Mouse (Mus musculus) neural tube, embryonic 11.5 days (tissue): ENCODE results near the gene Rab3c. TPM values are rescaled to one million over a fixed set of nuclear protein-coding genes. Genes with fewer than 3 reads are reported as not detected.
A peak's percentile ranks its signal among the peaks of the same experiment; 100 is the strongest.

ENCODE experiments used
- ATAC-seq: fragments of 200-750 bp; cut with Nextera tagmentation; 2 replicates; pipeline ENCODE4 v1.8.0; 2017; ENCODE audit warnings: moderate number of reproducible peaks, mild to moderate bottlenecking, moderate TSS enrichment, moderate library complexity; ENCODE audit not compliant: insufficient read depth, low FRiP score, low TSS enrichment
- DNase-seq: peaks from one replicate; pipeline ENCODE4 v3.0.0-alpha.2; 2015; ENCODE audit warnings: low spot score
- H3K27ac ChIP-seq: fragments of 300-500 bp; sonication (generic); 2 replicates; pipeline ENCODE4 v1.5.1; 2014; ENCODE audit warnings: low read depth, mild to moderate bottlenecking, low read length
- H3K27me3 ChIP-seq: fragments of 300-500 bp; sonication (generic); 2 replicates; pipeline ENCODE4 v1.6.1; 2014; ENCODE audit warnings: mild to moderate bottlenecking, low read length, mixed read lengths; ENCODE audit not compliant: control insufficient read depth, insufficient read depth
- H3K36me3 ChIP-seq: fragments of 300-500 bp; sonication (generic); 2 replicates; pipeline ENCODE4 v1.6.1; 2014; ENCODE audit warnings: mild to moderate bottlenecking, low read length, moderate library complexity, mixed read lengths; ENCODE audit not compliant: control insufficient read depth, insufficient read depth
- H3K4me1 ChIP-seq: fragments of 300-500 bp; sonication (generic); 2 replicates; pipeline ENCODE4 v1.6.1; 2014; ENCODE audit warnings: low read length, mixed read lengths; ENCODE audit not compliant: control insufficient read depth, insufficient read depth
- H3K4me2 ChIP-seq: fragments of 300-500 bp; sonication (generic); 2 replicates; pipeline ENCODE4 v1.6.1; 2014; ENCODE audit warnings: low read depth, mild to moderate bottlenecking, moderate library complexity
- H3K4me3 ChIP-seq: fragments of 300-500 bp; sonication (generic); 2 replicates; pipeline ENCODE4 v1.5.1; 2014; ENCODE audit warnings: low read depth, low read length
- H3K9ac ChIP-seq: fragments of 300-500 bp; sonication (generic); 2 replicates; pipeline ENCODE4 v1.6.1; 2014; ENCODE audit warnings: mild to moderate bottlenecking, low read length
- H3K9me3 ChIP-seq: fragments of 300-500 bp; sonication (generic); 2 replicates; pipeline ENCODE4 v1.6.1; 2016; ENCODE audit warnings: low read length; ENCODE audit not compliant: control insufficient read depth
- WGBS: fragments of 180-500 bp; shearing (Covaris S2); extraction: QIAGEN DNeasy Blood & Tissue Kit; methylation state at CpG from one replicate; pipeline ENCODE4 v1.1.7; 2014; 5-methylcytosine and 5-hydroxymethylcytosine counted together
- polyA plus RNA-seq: library from polyadenylated mRNA; unstranded; fragments of >200 nt; fragmentation: Nextera tagmentation; extraction: Ambion mirVana; gene quantifications from 2 replicates; pipeline ENCODE4 v1.2.1, GENCODE M21; 2014

The Rab3c gene
- polyA plus RNA-seq, 1 experiment from 2014 or later = 47.5 TPM

GRCm38 (mm10) chr13:110093720-110094685 is 186.8 kb downstream of the Rab3c start:
- H3K9me3 ChIP-seq = no peaks in the 10 kb centered on the region
- no peaks in the 10 kb centered on the region for H3K36me3 ChIP-seq
- H3K4me1 ChIP-seq = no peaks in the 10 kb centered on the region
- H3K9ac ChIP-seq = no peak overlapping the region
- H3K27me3 ChIP-seq = no peaks in the 10 kb centered on the region
- peak overlapping the region; percentile 2; the same call in 1 of the 2 replicates for H3K27ac ChIP-seq
- no peak overlapping the region for H3K4me3 ChIP-seq
- peak; percentile 82 for ATAC-seq
- H3K4me2 ChIP-seq = no peak overlapping the region
- 59% methylated on average over 17 of the region's 17 CpGs for WGBS
- DNase-seq = peak; percentile 56

GRCm38 (mm10) chr13:110083961-110084360 is 196.8 kb downstream of the Rab3c start:
- DNase-seq (no peak), ATAC-seq (no peak)
- H3K4me3 ChIP-seq = no peak overlapping the region
- no peaks in the 10 kb centered on the region for H3K9me3 ChIP-seq
- no peaks in the 10 kb centered on the region for H3K36me3 ChIP-seq
- no peaks in the 10 kb centered on the region for H3K4me1 ChIP-seq
- 94% methylated on average over 8 of the region's 8 CpGs for WGBS
- no peaks in the 10 kb centered on the region for H3K27me3 ChIP-seq
- H3K4me2 ChIP-seq = no peak overlapping the region
- no peak overlapping the region for H3K27ac ChIP-seq
- no peak overlapping the region for H3K9ac ChIP-seq

GRCm38 (mm10) chr13:110081174-110081573 is 199.6 kb downstream of the Rab3c start:
- H3K4me2 ChIP-seq = no peak overlapping the region
- no peak for ATAC-seq
- no peak overlapping the region for H3K27ac ChIP-seq
- H3K27me3 ChIP-seq = no peaks in the 10 kb centered on the region
- no peak overlapping the region for H3K4me3 ChIP-seq
- no peaks in the 10 kb centered on the region for H3K4me1 ChIP-seq
- DNase-seq = no peak
- H3K9me3 ChIP-seq = no peaks in the 10 kb centered on the region
- no peaks in the 10 kb centered on the region for H3K36me3 ChIP-seq
- no peak overlapping the region for H3K9ac ChIP-seq

GRCm38 (mm10) chr13:110075587-110075986 is 205.2 kb downstream of the Rab3c start:
- Histone ChIP-seq H3K36me3 (no peaks in the 10 kb centered on the region), H3K27me3 (no peaks in the 10 kb centered on the region), H3K4me2 (no peak overlapping the region), H3K9me3 (no peaks in the 10 kb centered on the region), H3K9ac (no peak overlapping the region), H3K27ac (no peak overlapping the region), H3K4me3 (no peak overlapping the region), H3K4me1 (no peaks in the 10 kb centered on the region)
- 92% methylated on average over 9 of the region's 9 CpGs for WGBS
- no peak for ATAC-seq
- DNase-seq = no peak

GRCm38 (mm10) chr13:110074180-110074579 is 206.6 kb downstream of the Rab3c start:
- H3K9me3 ChIP-seq = no peaks in the 10 kb centered on the region

GRCm38 (mm10) chr13:110067149-110067548 is 213.6 kb downstream of the Rab3c start:
- H3K36me3 ChIP-seq = no peaks in the 10 kb centered on the region
- WGBS = 86% methylated on average over 3 of the region's 3 CpGs
- no peaks in the 10 kb centered on the region for H3K9me3 ChIP-seq
- no peak for DNase-seq
- H3K4me1 ChIP-seq = no peaks in the 10 kb centered on the region
- H3K4me3 ChIP-seq = no peak overlapping the region
- H3K9ac ChIP-seq = no peak overlapping the region
- H3K27me3 ChIP-seq = no peaks in the 10 kb centered on the region
- no peak for ATAC-seq
- H3K4me2 ChIP-seq = no peak overlapping the region
- no peak overlapping the region for H3K27ac ChIP-seq

More at GRCm38 (mm10) chr13:110074180-110074579, 206.6 kb downstream of the Rab3c start:
- WGBS = 79% methylated on average over 2 of the region's 2 CpGs
- DNase-seq (no peak), ATAC-seq (no peak)
- H3K36me3 ChIP-seq = no peaks in the 10 kb centered on the region
- H3K4me3 ChIP-seq = no peak overlapping the region
- H3K27ac ChIP-seq = no peak overlapping the region
- H3K4me2 ChIP-seq = no peak overlapping the region
- no peaks in the 10 kb centered on the region for H3K27me3 ChIP-seq
- H3K4me1 ChIP-seq = no peaks in the 10 kb centered on the region
- H3K9ac ChIP-seq = no peak overlapping the region

- Histone ChIP-seq H3K27ac (no peak overlapping the region), H3K4me3 (no peak overlapping the region), H3K9me3 (no peaks in the 10 kb centered on the region), H3K36me3 (no peaks in the 10 kb centered on the region), H3K4me1 (no peaks in the 10 kb centered on the region), H3K4me2 (no peak overlapping the region), H3K9ac (no peak overlapping the region), H3K27me3 (no peaks in the 10 kb centered on the region)
- DNase-seq = no peak
- ATAC-seq = no peak
- 86% methylated on average over 2 of the region's 2 CpGs for WGBS
Measured at GRCm38 (mm10) chr13:110066674-110067073, 214.1 kb downstream of the Rab3c start.

- no peak overlapping the region for H3K4me2 ChIP-seq
- 14% methylated on average over 9 of the region's 9 CpGs for WGBS
Measured at GRCm38 (mm10) chr13:110062835-110063411, 217.9 kb downstream of the Rab3c start.

More at GRCm38 (mm10) chr13:110062835-110063411, 217.9 kb downstream of the Rab3c start:
- no peaks in the 10 kb centered on the region for H3K36me3 ChIP-seq
- peak overlapping the region; percentile 51; the same call in 1 of the 2 replicates for H3K27ac ChIP-seq
- H3K9me3 ChIP-seq = no peaks in the 10 kb centered on the region
- DNase-seq (peak; percentile 85), ATAC-seq (peak; percentile 97)
- H3K9ac ChIP-seq = no peak overlapping the region
- no peaks in the 10 kb centered on the region for H3K27me3 ChIP-seq
- no peaks in the 10 kb centered on the region for H3K4me1 ChIP-seq
- no peak overlapping the region for H3K4me3 ChIP-seq
